Mouse (Mus musculus): ENCODE data around the gene Tbc1d10b.

Gene Tbc1d10b

DNA sequence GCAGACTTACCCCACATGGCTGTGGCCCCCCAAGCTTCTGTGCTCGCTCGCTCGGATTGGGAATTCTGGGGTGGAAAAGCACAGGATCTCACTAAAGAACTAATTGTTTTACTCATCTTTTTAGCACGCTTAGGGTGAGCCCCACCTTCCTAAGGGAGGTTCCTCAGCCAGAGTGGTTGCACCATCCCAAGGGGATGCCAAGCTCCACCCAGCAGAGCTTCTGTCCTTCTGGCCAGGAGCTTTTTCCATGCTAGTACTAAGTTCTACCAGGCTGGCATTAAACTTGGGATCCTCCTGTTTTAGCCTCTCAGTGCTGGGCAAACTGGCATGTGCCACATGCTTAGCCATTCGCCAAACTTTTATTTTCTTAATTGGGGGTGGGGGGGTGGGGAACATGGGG, 45.7 kb downstream of the Tbc1d10b start:
- no peak for DNase-seq (ENCODE audit: low read depth in 2 of 2, low spot score in 2 of 2)

DNA sequence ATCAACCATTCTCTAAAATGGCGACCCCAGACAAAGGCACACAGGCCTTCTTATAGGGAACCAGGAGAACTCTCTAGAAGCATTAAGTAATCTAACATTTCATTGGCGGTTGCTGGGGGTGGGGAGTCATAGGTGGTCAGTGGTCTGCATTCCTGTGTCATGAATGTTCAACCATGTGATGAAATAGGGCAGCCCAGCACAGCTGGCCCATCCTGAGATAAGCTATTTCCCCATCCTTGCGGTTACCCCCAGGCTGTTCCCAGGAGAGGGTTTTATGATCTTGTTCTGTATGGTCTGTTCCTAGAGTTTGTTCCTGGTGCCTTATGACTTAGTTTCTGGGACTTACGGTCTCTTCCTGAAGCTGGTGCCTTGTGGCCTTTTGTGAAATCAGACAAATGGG, 50.7 kb downstream of the Tbc1d10b start:
- no peak for DNase-seq (ENCODE audit: low read depth in 2 of 2, low spot score in 2 of 2)

DNA sequence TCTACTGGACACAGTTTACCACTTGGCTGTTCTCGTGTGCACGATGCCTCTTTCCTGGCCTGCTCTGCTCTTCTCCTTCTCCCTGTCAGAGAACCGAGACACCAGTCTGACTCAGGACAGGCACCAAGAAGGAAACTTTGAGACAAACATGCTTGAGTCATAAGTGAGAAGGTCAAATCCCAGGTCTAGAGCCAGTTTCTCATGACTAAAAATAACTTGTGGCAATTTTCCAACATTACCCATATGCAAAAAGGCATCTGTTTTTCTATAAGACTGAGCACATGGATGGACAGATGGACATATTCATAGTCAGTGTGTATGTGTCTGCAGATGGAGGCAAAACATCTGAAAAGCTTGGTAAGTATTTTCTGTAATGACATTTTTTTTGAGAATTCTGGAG, 54.8 kb downstream of the Tbc1d10b start:
- DNase-seq (ENCODE audit: low read depth in 2 of 2, low spot score in 2 of 2): no peak

DNA sequence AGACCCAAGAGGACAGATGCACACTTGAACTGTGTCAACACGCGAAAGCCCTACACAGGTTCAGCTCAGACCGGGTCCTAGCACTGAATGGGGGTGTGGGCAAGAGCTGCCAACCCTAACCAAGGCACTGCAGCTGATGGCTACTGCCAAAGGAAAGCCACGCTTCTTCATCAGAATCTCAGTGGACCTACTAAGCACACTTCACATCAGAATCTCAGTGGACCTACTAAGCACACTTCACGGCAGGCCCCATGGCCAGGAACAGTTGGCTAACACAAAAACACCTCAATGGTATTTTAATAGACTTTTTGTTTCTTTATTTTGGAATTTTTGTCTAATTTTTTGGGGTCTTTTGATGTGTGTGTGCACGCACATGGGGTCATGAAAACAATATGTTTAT, 55.8 kb downstream of the Tbc1d10b start:
- DNase-seq (ENCODE audit: low read depth in 2 of 2, low spot score in 2 of 2): no peak

DNA sequence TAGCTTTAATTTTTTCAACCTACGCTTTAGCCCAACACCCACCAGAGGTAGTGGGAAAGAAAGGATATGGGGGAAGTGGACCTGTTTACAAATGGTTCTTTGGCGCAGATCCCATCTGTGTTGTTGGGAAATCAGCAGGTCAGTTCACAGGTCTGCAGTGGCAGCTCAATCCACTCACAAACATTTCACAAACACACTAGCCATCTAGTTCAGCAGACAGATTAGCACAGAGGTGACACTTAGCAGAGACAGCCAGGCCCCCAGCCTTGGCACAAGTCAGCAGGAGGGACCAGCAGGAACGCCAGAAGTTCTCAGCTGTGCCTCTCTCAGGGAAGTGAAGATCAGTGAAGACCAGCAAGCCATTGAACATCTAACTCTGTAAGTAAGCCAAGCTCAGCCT, 60.4 kb downstream of the Tbc1d10b start:
- no peak for DNase-seq (ENCODE audit: low read depth in 2 of 2, low spot score in 2 of 2)
